ENCODE assay signal across 22 mouse cellular contexts in genomic region chr5:121011962-121012361, GRCm38 (mm10). TPM values are rescaled to one million over a fixed set of nuclear protein-coding genes. Genes with fewer than 3 reads are reported as not detected.
DNase-seq lines count a peak whose midpoint lies in the region; ATAC-seq and TF ChIP-seq lines count a peak whose summit lies in the region.
"Had no signal": no experiment of that assay in that cellular context is flagged by ENCODE, and none has a peak within 500 bp of the region (broad histone marks: within the 10 kb centered on the region; RNA-seq: fewer than 3 reads in every experiment).

No protein-coding gene starts in this region.

- peaks cover 13% of the 10 kb centered on the region; the same call in 1 of the 2 replicates for H3K4me1 ChIP-seq in forebrain, postnatal 0 days (ENCODE audit: insufficient read depth)
- H3K4me1 ChIP-seq in forebrain, embryonic 11.5 days (replicated peaks; ENCODE audit: control insufficient read depth, insufficient read depth, low read length), result peaks cover 5% of the 10 kb centered on the region; the same call in 1 of the 2 replicates
- H3K4me1 ChIP-seq in cortical plate, adult 2 months (ENCODE audit: control insufficient read depth, insufficient read depth, low read length), result peaks cover 9% of the 10 kb centered on the region

- 20% methylated on average over 2 of the region's 2 CpGs for WGBS in forebrain, postnatal 0 days
- 34% methylated on average over 2 of the region's 2 CpGs for WGBS in forebrain, embryonic 11.5 days

- H3K27me3 ChIP-seq in forebrain, postnatal 0 days (ENCODE audit: insufficient read depth, low read length), result no peaks in the 10 kb centered on the region
- 0 out of 2 replicates have a peak, but pooled peaks cover 2% of the 10 kb centered on the region for H3K27me3 ChIP-seq in forebrain, embryonic 11.5 days (ENCODE audit: control insufficient read depth, insufficient read depth, low read length)

- H3K9me3 ChIP-seq in forebrain, postnatal 0 days (ENCODE audit: low read length), result no peaks in the 10 kb centered on the region
- no peaks in the 10 kb centered on the region for H3K9me3 ChIP-seq in forebrain, embryonic 11.5 days (ENCODE audit: control insufficient read depth, low read length)
- H3K9me3 ChIP-seq: embryonic facial prominence, embryonic 10.5 days; embryonic facial prominence, embryonic 12.5 days; forebrain, embryonic 12.5 days had no signal

- ATAC-seq in forebrain, postnatal 0 days, result no peak
- no peak for ATAC-seq in forebrain, embryonic 11.5 days (replicated peaks; ENCODE audit: low FRiP score)
- ATAC-seq: forebrain, embryonic 16.5 days had no signal

- TF ChIP-seq CTCF in forebrain, postnatal 0 days (IDR thresholded peaks at IDR 0.05; ENCODE audit: low read depth), result no peak
- no peak for TF ChIP-seq CTCF in left cerebral cortex, adult 2 months (IDR thresholded peaks at IDR 0.05)
- no peak for TF ChIP-seq CTCF in cortical plate, adult 2 months (IDR thresholded peaks at IDR 0.05; ENCODE audit: extremely low read depth, insufficient read depth, low read length)

- H3K27ac ChIP-seq in forebrain, postnatal 0 days (ENCODE audit: low read depth, low read length), result peak overlapping the region; percentile 45
- H3K27ac ChIP-seq in forebrain, embryonic 11.5 days (ENCODE audit: low read depth, low read length), result no peak overlapping the region
- H3K27ac ChIP-seq in left cerebral cortex, adult 2 months, result peak overlapping the region; percentile 69
- H3K27ac ChIP-seq in cortical plate, adult 2 months (ENCODE audit: insufficient read depth, low read length), result 0 out of 2 replicates have a peak overlapping the region, but pooled peaks have one; percentile 21
- H3K27ac ChIP-seq: embryonic facial prominence, embryonic 10.5 days; embryonic facial prominence, embryonic 12.5 days; forebrain, embryonic 12.5 days had no signal

- H3K36me3 ChIP-seq in forebrain, postnatal 0 days (ENCODE audit: insufficient read depth), result no peaks in the 10 kb centered on the region
- no peaks in the 10 kb centered on the region for H3K36me3 ChIP-seq in forebrain, embryonic 11.5 days (ENCODE audit: control insufficient read depth, insufficient read depth, low read length)
- H3K36me3 ChIP-seq: embryonic facial prominence, embryonic 10.5 days; embryonic facial prominence, embryonic 12.5 days; forebrain, embryonic 12.5 days had no signal

- intact Hi-C loops in left cerebral cortex, adult 2 months (cut with DNase I), result no loop called here

- H3K9ac ChIP-seq in forebrain, postnatal 0 days, result no peak overlapping the region
- no peak overlapping the region for H3K9ac ChIP-seq in forebrain, embryonic 11.5 days (ENCODE audit: low read length)
- H3K9ac ChIP-seq: embryonic facial prominence, embryonic 12.5 days; forebrain, embryonic 12.5 days had no signal

- H3K4me3 ChIP-seq in forebrain, postnatal 0 days (ENCODE audit: low read depth, low read length), result no peak overlapping the region
- H3K4me3 ChIP-seq in forebrain, embryonic 11.5 days (ENCODE audit: low read depth, low read length), result no peak overlapping the region
- H3K4me3 ChIP-seq in left cerebral cortex, adult 2 months, result no peak overlapping the region
- no peak overlapping the region for H3K4me3 ChIP-seq in cortical plate, adult 2 months (ENCODE audit: insufficient read depth, low read length)
- H3K4me3 ChIP-seq: embryonic facial prominence, embryonic 10.5 days; embryonic facial prominence, embryonic 12.5 days; forebrain, embryonic 12.5 days had no signal

- no peak overlapping the region for H3K4me2 ChIP-seq in forebrain, postnatal 0 days (ENCODE audit: low read depth)
- H3K4me2 ChIP-seq in forebrain, embryonic 11.5 days (ENCODE audit: low read depth, low read length, severe bottlenecking), result no peak overlapping the region
- H3K4me2 ChIP-seq: embryonic facial prominence, embryonic 12.5 days; forebrain, embryonic 12.5 days had no signal

- TF ChIP-seq POLR2A in cortical plate, adult 2 months (IDR thresholded peaks at IDR 0.05; ENCODE audit: extremely low read depth, insufficient read depth, low read length), result no peak

- peak; percentile 51 for DNase-seq in forebrain, postnatal 0 days
- no peak for DNase-seq in forebrain, embryonic 11.5 days (ENCODE audit: low spot score)
- no peak for DNase-seq in left cerebral cortex, adult 2 months (ENCODE audit: extremely low spot score in 1 of 2, low spot score in 2 of 2)
- no peak for DNase-seq in left cerebral cortex, adult 9 months (ENCODE audit: low spot score in 2 of 2)
- peak; percentile 42 for DNase-seq in brain, adult 2 months (ENCODE audit: low read depth, low spot score)
- no peak for DNase-seq in adrenal gland, postnatal 25 days
- DNase-seq: adrenal gland, adult 2 months; adrenal gland, postnatal 10 days; adrenal gland, postnatal 36 days; cerebellum, adult 11 months; cerebellum, adult 18-20 months; cerebellum, adult 8-10 months; cerebellum, postnatal 14 days; cerebellum, postnatal 36 days had no signal

RNA-seq across cellular contexts. Expression of gene Rph3a, which starts 2.1 kb away (rescaled TPM):
- 39.2 and 44.1 TPM in 2 replicates for total RNA-seq in forebrain, postnatal 0 days (2014; rRNA removed)
- 29.5 and 36.4 TPM in 2 replicates for polyA plus RNA-seq in forebrain, postnatal 0 days (2015; fragmentation: Nextera tagmentation; extraction: Ambion mirVana)
- polyA plus RNA-seq in forebrain, embryonic 11.5 days (2014; fragmentation: Nextera tagmentation; extraction: Ambion mirVana), result 2.1 and 2.2 TPM in 2 replicates
- 100 to 1,000 TPM; 329 to 347 TPM for total RNA-seq in left cerebral cortex, adult 2 months (2021)
- polyA plus RNA-seq in cortical plate, adult 2 months (2012; rRNA removed), result 256 and 278 TPM in 2 replicates
- 2.5 and 4.5 TPM in 2 replicates for total RNA-seq in adrenal gland, postnatal 25 days (2021)
- total RNA-seq: common myeloid progenitor, adult 5-6 weeks; MEL had no signal
- polyA plus RNA-seq: C2C12 had no signal

Comparison
In these comparisons a context has a peak if more than half of its experiments do, and no peak if none do; other contexts are left out.
1. DNase-seq: peak in forebrain, postnatal 0 days (single experiment) and brain, adult 2 months (single experiment); none in forebrain, embryonic 11.5 days (single experiment), left cerebral cortex, adult 2 months (0 of 2), left cerebral cortex, adult 9 months (0 of 2) and adrenal gland, postnatal 25 days (single experiment).